Comparison of ENCODE assay signal across 8 mouse cellular contexts in the genomic region with DNA sequence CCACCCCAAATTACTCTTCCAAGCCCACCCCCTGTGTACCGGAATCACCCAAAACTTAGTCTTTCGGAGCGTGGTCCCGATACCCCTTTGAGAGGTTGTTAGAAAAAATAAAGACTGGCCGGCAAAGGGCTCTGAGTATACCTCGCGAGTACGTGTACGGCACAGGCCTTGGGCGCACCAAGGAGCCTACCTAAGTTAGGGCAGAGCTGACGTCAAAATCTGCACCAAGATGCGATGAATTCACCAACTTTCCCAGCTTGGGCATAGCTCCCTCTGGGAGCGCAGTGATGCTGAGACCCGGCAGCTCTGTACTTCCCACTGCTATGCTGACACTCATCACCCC. TPM values are rescaled to one million over a fixed set of nuclear protein-coding genes. Genes with fewer than 3 reads are reported as not detected.
DNase-seq lines count a peak whose midpoint lies in the region; ATAC-seq and TF ChIP-seq lines count a peak whose summit lies in the region.
"Had no signal": no experiment of that assay in that cellular context is flagged by ENCODE, and none has a peak within 500 bp of the region (broad histone marks: within the 10 kb centered on the region; RNA-seq: fewer than 3 reads in every experiment).

No protein-coding gene starts in this region.

- no peak for ATAC-seq in lung, embryonic 15.5 days (ENCODE audit: borderline replicate concordance, extremely low read depth, low FRiP score, low TSS enrichment)
- ATAC-seq in forebrain, embryonic 12.5 days (ENCODE audit: low FRiP score), result no peak
- ATAC-seq in limb, embryonic 11.5 days (ENCODE audit: insufficient number of reproducible peaks, low FRiP score, low TSS enrichment, low read depth), result no peak

- peaks cover 61% of the 10 kb centered on the region for H3K27me3 ChIP-seq in lung, embryonic 15.5 days
- H3K27me3 ChIP-seq in forebrain, embryonic 12.5 days, result peaks cover 94% of the 10 kb centered on the region
- H3K27me3 ChIP-seq in limb, embryonic 11.5 days (ENCODE audit: control insufficient read depth, insufficient read depth, low read length), result peaks cover 55% of the 10 kb centered on the region

- H3K4me1 ChIP-seq in lung, embryonic 15.5 days, result peaks cover 42% of the 10 kb centered on the region
- H3K4me1 ChIP-seq in forebrain, embryonic 12.5 days, result peaks cover 34% of the 10 kb centered on the region
- peaks cover 36% of the 10 kb centered on the region for H3K4me1 ChIP-seq in limb, embryonic 11.5 days (ENCODE audit: control insufficient read depth, insufficient read depth, low read length)
- H3K4me1 ChIP-seq in olfactory bulb, adult 2 months (ENCODE audit: control insufficient read depth, insufficient read depth, low read length), result peaks cover 20% of the 10 kb centered on the region

- peak overlapping the region; percentile 1; the same call in 1 of the 2 replicates for H3K27ac ChIP-seq in lung, embryonic 15.5 days
- H3K27ac ChIP-seq in forebrain, embryonic 12.5 days, result no peak overlapping the region
- H3K27ac ChIP-seq in limb, embryonic 11.5 days (replicated peaks; ENCODE audit: low read depth, low read length), result no peak overlapping the region
- no peak overlapping the region for H3K27ac ChIP-seq in olfactory bulb, adult 2 months (ENCODE audit: insufficient read depth, low read depth, low read length)

- H3K4me2 ChIP-seq in lung, embryonic 15.5 days, result peak overlapping the region; percentile 92
- H3K4me2 ChIP-seq in forebrain, embryonic 12.5 days, result peak overlapping the region; percentile 75
- peak overlapping the region; percentile 94 for H3K4me2 ChIP-seq in limb, embryonic 11.5 days (ENCODE audit: low read depth, severe bottlenecking)

- peak overlapping the region; percentile 49 for H3K4me3 ChIP-seq in lung, embryonic 15.5 days
- H3K4me3 ChIP-seq in forebrain, embryonic 12.5 days (replicated peaks), result peak overlapping the region; percentile 44
- H3K4me3 ChIP-seq in limb, embryonic 11.5 days (ENCODE audit: low read depth, low read length), result peak overlapping the region; percentile 47
- H3K4me3 ChIP-seq in olfactory bulb, adult 2 months (ENCODE audit: insufficient read depth, low read depth, low read length), result peak overlapping the region; percentile 17; the same call in 1 of the 2 replicates

- TF ChIP-seq CTCF in olfactory bulb, adult 2 months (IDR thresholded peaks at IDR 0.05; ENCODE audit: insufficient read depth, low read depth, low read length), result no peak

- no peak overlapping the region for H3K9ac ChIP-seq in lung, embryonic 15.5 days
- H3K9ac ChIP-seq in forebrain, embryonic 12.5 days, result peak overlapping the region; percentile 36; the same call in 1 of the 2 replicates
- H3K9ac ChIP-seq in limb, embryonic 11.5 days (ENCODE audit: low read length), result no peak overlapping the region

- no peaks in the 10 kb centered on the region for H3K36me3 ChIP-seq in lung, embryonic 15.5 days
- H3K36me3 ChIP-seq in forebrain, embryonic 12.5 days (replicated peaks), result no peaks in the 10 kb centered on the region
- no peaks in the 10 kb centered on the region for H3K36me3 ChIP-seq in limb, embryonic 11.5 days (ENCODE audit: control insufficient read depth, insufficient read depth, low read length)

- no peak for DNase-seq in lung, postnatal 10 days
- DNase-seq in limb, embryonic 11.5 days (ENCODE audit: low spot score), result no peak
- no peak for DNase-seq in adrenal gland, adult 2 months
- DNase-seq in gastrocnemius, postnatal 4 days (ENCODE audit: low spot score in 2 of 2), result no peak
- DNase-seq: adrenal gland, adult 8-10 months had no signal

- 2% methylated on average over 14 of the region's 14 CpGs for WGBS in lung, embryonic 15.5 days
- 2% methylated on average over 14 of the region's 14 CpGs for WGBS in forebrain, embryonic 12.5 days
- WGBS in limb, embryonic 11.5 days, result 1% methylated on average over 14 of the region's 14 CpGs
- 5% methylated on average over 14 of the region's 14 CpGs for WGBS in olfactory bulb, adult 2 months

- TF ChIP-seq POLR2A in olfactory bulb, adult 2 months (IDR thresholded peaks at IDR 0.05; ENCODE audit: insufficient read depth, low read depth, low read length), result no peak

- H3K9me3 ChIP-seq in lung, embryonic 15.5 days, result no peaks in the 10 kb centered on the region
- no peaks in the 10 kb centered on the region for H3K9me3 ChIP-seq in forebrain, embryonic 12.5 days
- H3K9me3 ChIP-seq in limb, embryonic 11.5 days (ENCODE audit: control insufficient read depth, low read length), result no peaks in the 10 kb centered on the region

RNA-seq across cellular contexts. Expression of a gene that starts 0.2 kb away (rescaled TPM):
- 16.9 and 17.2 TPM in 2 replicates for polyA plus RNA-seq in lung, embryonic 15.5 days (2015; fragmentation: Nextera tagmentation; extraction: Ambion mirVana)
- polyA plus RNA-seq in forebrain, embryonic 12.5 days (2016; fragmentation: Nextera tagmentation; extraction: Ambion mirVana), result 1.6 and 1.9 TPM in 2 replicates
- polyA plus RNA-seq in limb, embryonic 11.5 days (2014; fragmentation: Nextera tagmentation; extraction: Ambion mirVana), result 3.1 and 3.8 TPM in 2 replicates
- polyA plus RNA-seq in olfactory bulb, adult 2 months (2012; ENCODE audit: insufficient read depth, insufficient read length, low replicate concordance, missing spikeins), result not detected in 2 replicates
- 1 to 10 TPM; 1.7 to 2.7 TPM for total RNA-seq in adrenal gland, adult 2 months (2021)
- polyA plus RNA-seq in adrenal gland, adult 2 months (2012; rRNA removed), result 0.13 and 0.54 TPM in 2 replicates
- total RNA-seq in gastrocnemius, postnatal 4 days (2021), result 100 to 1,000 TPM; 149 to 154 TPM

RNA-seq across cellular contexts. Expression of a gene that starts 37.1 kb away (rescaled TPM):
- 23.9 and 25.6 TPM in 2 replicates for polyA plus RNA-seq in lung, embryonic 15.5 days (2015; fragmentation: Nextera tagmentation; extraction: Ambion mirVana)
- polyA plus RNA-seq in forebrain, embryonic 12.5 days (2016; fragmentation: Nextera tagmentation; extraction: Ambion mirVana), result 25.8 and 38.1 TPM in 2 replicates
- 25.3 and 26.0 TPM in 2 replicates for polyA plus RNA-seq in limb, embryonic 11.5 days (2014; fragmentation: Nextera tagmentation; extraction: Ambion mirVana)
- polyA plus RNA-seq in olfactory bulb, adult 2 months (2012; ENCODE audit: insufficient read depth, insufficient read length, low replicate concordance, missing spikeins), result not detected in 2 replicates
- 10 to 100 TPM; 17.2 to 17.3 TPM for total RNA-seq in adrenal gland, adult 2 months (2021)
- polyA plus RNA-seq in adrenal gland, adult 2 months (2012; rRNA removed), result 10.4 and 11.2 TPM in 2 replicates
- 10 to 100 TPM; 51.2 to 65.1 TPM for total RNA-seq in gastrocnemius, postnatal 4 days (2021)

RNA-seq across cellular contexts. Expression of a gene that starts 41.2 kb away (rescaled TPM):
- polyA plus RNA-seq in lung, embryonic 15.5 days (2015; fragmentation: Nextera tagmentation; extraction: Ambion mirVana), result 6.5 and 8.1 TPM in 2 replicates
- polyA plus RNA-seq in forebrain, embryonic 12.5 days (2016; fragmentation: Nextera tagmentation; extraction: Ambion mirVana), result 5.9 and 6.4 TPM in 2 replicates
- 3.0 and 3.2 TPM in 2 replicates for polyA plus RNA-seq in limb, embryonic 11.5 days (2014; fragmentation: Nextera tagmentation; extraction: Ambion mirVana)
- polyA plus RNA-seq in olfactory bulb, adult 2 months (2012; ENCODE audit: insufficient read depth, insufficient read length, low replicate concordance, missing spikeins), result not detected in 2 replicates
- 1 to 10 TPM; 1.4 to 3.6 TPM for total RNA-seq in adrenal gland, adult 2 months (2021)
- 3.2 and 4.2 TPM in 2 replicates for polyA plus RNA-seq in adrenal gland, adult 2 months (2012; rRNA removed)
- total RNA-seq in gastrocnemius, postnatal 4 days (2021), result 10 to 100 TPM; 12.2 to 13.4 TPM
